Mouse (Mus musculus): ENCODE data around the gene Ctdnep1.
"Not testable (repeated sequence)": the region's sequence is repeated elsewhere in the genome, so short reads cannot be mapped to it uniquely, and the experiment has no call there.

Gene Ctdnep1

GRCm38 (mm10) chr11:69952274-69952673, 28.7 kb upstream of the Ctdnep1 start:
- DNase-seq = no peak

GRCm38 (mm10) chr11:69953267-69953915, 27.6 kb upstream of the Ctdnep1 start:
- DNase-seq = no peak

- DNase-seq = not testable (repeated sequence)
Measured at GRCm38 (mm10) chr11:69955618-69956017, 25.3 kb upstream of the Ctdnep1 start.

- DNase-seq = no peak
Measured at GRCm38 (mm10) chr11:69956218-69956617, 24.7 kb upstream of the Ctdnep1 start.

- DNase-seq = no peak
Measured at GRCm38 (mm10) chr11:69960616-69961015, 20.3 kb upstream of the Ctdnep1 start.

- no peak for DNase-seq
Measured at GRCm38 (mm10) chr11:69961841-69962240, 19.1 kb upstream of the Ctdnep1 start.

GRCm38 (mm10) chr11:69964650-69965270, 16.2 kb upstream of the Ctdnep1 start, which contains the start of gene Cldn7:
Gene Cldn7, plus strand, starts transcription at chr11:69964779.
- DNase-seq = no peak

GRCm38 (mm10) chr11:69965271-69966005, 15.5 kb upstream of the Ctdnep1 start:
- no peak for DNase-seq

GRCm38 (mm10) chr11:69966006-69966859, 14.7 kb upstream of the Ctdnep1 start:
- no peak for DNase-seq

- no peak for DNase-seq
Measured at GRCm38 (mm10) chr11:69966860-69967517, 14.0 kb upstream of the Ctdnep1 start.

GRCm38 (mm10) chr11:69968793-69969192, 12.2 kb upstream of the Ctdnep1 start:
- DNase-seq = no peak

- no peak for DNase-seq
Measured at GRCm38 (mm10) chr11:69970222-69970621, 10.7 kb upstream of the Ctdnep1 start.

GRCm38 (mm10) chr11:69970775-69971174, 10.2 kb upstream of the Ctdnep1 start:
- DNase-seq = no peak

GRCm38 (mm10) chr11:69974907-69975306, 6.0 kb upstream of the Ctdnep1 start:
- DNase-seq = no peak

- no peak for DNase-seq
Measured at GRCm38 (mm10) chr11:69976271-69976670, 4.7 kb upstream of the Ctdnep1 start.

- no peak for DNase-seq
Measured at GRCm38 (mm10) chr11:69979827-69980195, 1.1 kb upstream of the Ctdnep1 start.

- peak; percentile 96 for DNase-seq
Measured at GRCm38 (mm10) chr11:69980196-69981140, 488 bp upstream of the Ctdnep1 start.

GRCm38 (mm10) chr11:69982225-69982624, 1.3 kb downstream of the Ctdnep1 start, which contains the start of gene Elp5:
Gene Elp5, minus strand, starts transcription at chr11:69982517.
- no peak for DNase-seq

GRCm38 (mm10) chr11:69982877-69983276, 1.9 kb downstream of the Ctdnep1 start:
- DNase-seq = no peak

- DNase-seq = no peak
Measured at GRCm38 (mm10) chr11:69983377-69983776, 2.4 kb downstream of the Ctdnep1 start.

- no peak for DNase-seq
Measured at GRCm38 (mm10) chr11:69984431-69984830, 3.5 kb downstream of the Ctdnep1 start.
